Mouse (Mus musculus) cerebellum, adult 2 months (tissue): ENCODE results near the gene Spata13. TPM values are rescaled to one million over a fixed set of nuclear protein-coding genes. Genes with fewer than 3 reads are reported as not detected.

Experiments
- DNase-seq, 2 experiments: peaks; one replicate each; pipeline ENCODE4 v3.0.0; 2021
- H3K27ac ChIP-seq: fragments of 200-500 bp; 2 replicates; pipeline ENCODE4 v1.5.1; 2012; ENCODE audit warnings: low read length, control low read depth, inconsistent platforms; ENCODE audit not compliant: insufficient read depth
- H3K27me3 ChIP-seq: fragments of 200-500 bp; 2 replicates; pipeline ENCODE4 v1.6.1; 2012; ENCODE audit warnings: inconsistent platforms, mild to moderate bottlenecking, low read length, moderate library complexity; ENCODE audit not compliant: control insufficient read depth, insufficient read depth
- H3K4me1 ChIP-seq: fragments of 200-500 bp; 2 replicates; pipeline ENCODE4 v1.6.1; 2011; ENCODE audit warnings: low read length; ENCODE audit not compliant: control insufficient read depth, insufficient read depth
- H3K4me3 ChIP-seq: fragments of 200-500 bp; replicated peaks from 2 replicates; pipeline ENCODE3; 2011; ENCODE audit warnings: mild to moderate bottlenecking, low read depth, low read length, control low read depth; ENCODE audit not compliant: insufficient read depth
- CTCF ChIP-seq: fragments of 200-500 bp; IDR thresholded peaks from 2 replicates; pipeline ENCODE4 v1.5.1; 2011; ENCODE audit warnings: low read depth, mild to moderate bottlenecking, control low read depth, low read length, moderate library complexity, borderline replicate concordance; ENCODE audit not compliant: insufficient read depth
- POLR2A ChIP-seq: fragments of 200-500 bp; IDR thresholded peaks from 2 replicates; pipeline ENCODE4 v1.6.1; 2011; ENCODE audit warnings: low read length, control low read depth, borderline replicate concordance; ENCODE audit not compliant: insufficient read depth
- WGBS: fragments of 180-500 bp; shearing (Covaris S2); methylation state at CpG from one replicate; pipeline ENCODE4 v1.1.7; 2018; 5-methylcytosine and 5-hydroxymethylcytosine counted together
- polyA plus RNA-seq: library from polyadenylated mRNA; depleted of rRNA; stranded (reverse); fragments of >200 nt; gene quantifications from 2 replicates; pipeline ENCODE4 v1.2.3, GENCODE M21; 2012

The Spata13 gene
- polyA plus RNA-seq, 1 experiment: 5.7 TPM

DNA sequence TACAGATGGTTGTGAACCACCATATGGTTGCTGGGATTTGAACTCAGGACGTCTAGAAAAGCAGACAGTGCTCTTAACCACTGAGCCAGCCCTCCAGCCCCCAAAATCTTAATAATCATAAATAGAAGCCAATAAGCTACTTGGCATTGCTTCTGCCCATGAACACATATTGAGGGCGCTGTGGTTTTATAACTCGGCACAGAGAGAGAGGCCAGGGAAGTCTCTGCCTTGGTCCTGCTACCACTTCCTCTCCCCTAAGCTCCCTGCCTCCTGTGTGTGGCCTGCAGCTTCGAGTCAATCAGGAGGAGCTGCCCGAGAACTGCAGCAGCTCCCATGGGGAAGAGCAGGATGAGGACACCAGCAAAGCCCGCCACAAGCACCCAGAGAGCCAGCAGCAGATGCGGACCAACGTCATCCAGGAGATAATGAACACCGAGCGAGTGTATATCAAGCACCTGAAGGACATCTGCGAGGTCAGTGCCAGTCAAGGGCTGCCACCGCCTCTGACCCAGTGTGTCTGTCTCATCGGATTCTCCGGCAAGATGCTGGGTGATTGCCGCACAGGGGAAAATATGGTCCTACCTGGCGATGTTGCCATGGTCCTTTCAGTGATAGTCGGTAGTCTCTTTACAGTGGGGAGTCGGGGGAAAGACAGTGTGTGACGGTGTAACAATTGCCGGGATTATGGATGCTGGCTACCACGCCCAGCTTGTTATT lies 113.5 kb downstream of the Spata13 start:
- no peak for DNase-seq
- Histone ChIP-seq H3K4me1 (peaks cover 1% of the 10 kb centered on the region), H3K27ac (no peak overlapping the region), H3K4me3 (no peak overlapping the region), H3K27me3 (no peaks in the 10 kb centered on the region)
- no peak for TF ChIP-seq CTCF
- no peak for TF ChIP-seq POLR2A
- 85% methylated on average over 21 of the region's 21 CpGs for WGBS

DNA sequence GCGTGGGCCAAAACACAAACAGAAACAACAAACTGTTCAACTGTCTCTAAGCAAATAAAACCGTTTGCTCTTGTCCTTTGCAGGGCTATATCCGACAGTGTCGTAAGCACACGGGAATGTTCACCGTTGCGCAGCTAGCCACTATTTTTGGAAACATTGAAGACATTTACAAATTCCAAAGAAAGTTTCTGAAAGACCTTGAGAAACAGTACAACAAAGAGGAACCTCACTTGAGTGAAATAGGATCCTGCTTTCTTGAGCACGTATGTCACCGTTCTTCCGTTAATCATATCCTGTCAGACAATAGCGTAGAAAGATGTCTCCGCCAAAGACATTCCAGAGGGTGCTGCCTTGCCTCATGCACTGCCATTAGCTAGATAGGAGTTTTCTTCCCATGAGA lies 116.1 kb downstream of the Spata13 start:
- WGBS: 95% methylated on average over 12 of the region's 12 CpGs

DNA sequence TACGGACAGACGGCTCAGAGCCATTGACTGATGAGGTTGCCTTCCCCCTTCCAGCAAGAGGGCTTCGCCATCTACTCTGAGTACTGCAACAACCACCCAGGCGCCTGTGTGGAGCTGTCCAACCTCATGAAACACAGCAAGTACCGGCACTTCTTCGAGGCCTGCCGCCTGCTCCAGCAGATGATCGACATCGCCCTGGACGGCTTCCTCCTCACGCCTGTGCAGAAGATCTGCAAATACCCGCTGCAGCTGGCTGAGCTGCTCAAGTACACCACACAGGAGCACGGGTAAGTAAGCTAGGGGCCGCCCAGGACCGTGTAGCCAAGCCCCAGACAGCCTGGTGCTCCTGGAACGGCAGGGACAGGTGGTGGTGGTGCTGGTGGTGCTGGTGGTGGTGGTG lies 117.8 kb downstream of the Spata13 start:
- TF ChIP-seq POLR2A (no peak), CTCF (no peak)
- Histone ChIP-seq H3K27ac (no peak overlapping the region), H3K4me3 (no peak overlapping the region), H3K4me1 (peaks cover 6% of the 10 kb centered on the region; the same call in 1 of the 2 replicates), H3K27me3 (no peaks in the 10 kb centered on the region)
- no peak for DNase-seq
- WGBS: 95% methylated on average over 16 of the region's 16 CpGs

More for the DNA sequence above, 116.1 kb downstream of the Spata13 start:
- Histone ChIP-seq H3K4me3 (no peak overlapping the region), H3K27ac (no peak overlapping the region), H3K27me3 (no peaks in the 10 kb centered on the region), H3K4me1 (no peaks in the 10 kb centered on the region)
- DNase-seq: no peak
- TF ChIP-seq CTCF (no peak), POLR2A (no peak)

DNA sequence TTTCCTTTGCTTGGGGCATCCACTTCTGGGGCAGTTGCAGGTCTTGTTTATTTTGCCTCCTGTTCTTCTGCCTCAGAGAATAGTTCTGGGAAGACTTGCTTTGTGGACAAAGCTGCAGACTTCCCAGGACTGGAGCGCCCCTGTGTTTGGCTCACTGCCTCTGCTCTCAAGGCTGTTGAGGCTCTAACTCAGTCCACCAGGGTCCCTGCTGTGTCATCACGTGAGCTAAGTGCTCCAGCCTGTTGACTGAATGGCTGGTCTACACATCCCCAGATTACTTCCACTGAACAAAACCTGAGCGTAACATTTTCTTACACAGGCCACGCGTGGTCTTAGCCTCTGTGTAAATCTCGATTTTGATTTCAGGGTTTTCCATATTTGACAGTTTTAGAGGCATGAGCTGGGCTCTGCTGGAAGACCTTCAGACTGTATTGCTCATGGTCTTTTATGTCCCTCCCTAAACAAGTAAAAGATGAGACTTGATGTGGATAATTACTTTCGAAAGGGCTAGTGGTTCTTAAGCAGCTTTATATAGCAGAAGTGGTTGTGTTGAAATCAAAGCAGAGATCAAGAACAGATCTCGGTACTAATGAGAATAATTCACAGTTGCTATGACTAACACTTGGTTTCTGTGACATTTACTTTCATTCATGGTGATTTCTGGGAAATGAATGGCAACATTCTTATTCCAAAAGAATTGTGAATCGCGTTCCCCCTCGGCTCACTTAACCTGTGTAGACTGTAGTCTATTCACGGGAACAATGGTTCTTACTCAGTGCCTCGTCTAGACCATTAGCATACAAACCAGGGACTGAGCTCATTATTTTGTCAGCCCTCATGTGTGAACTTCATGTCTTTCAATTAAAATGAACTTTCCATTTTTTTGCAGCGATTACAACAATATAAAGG lies 119.3 kb downstream of the Spata13 start:
- WGBS: 73% methylated on average over 14 of the region's 14 CpGs
- H3K27me3 ChIP-seq: no peaks in the 10 kb centered on the region
- H3K4me1 ChIP-seq: peaks cover 7% of the 10 kb centered on the region; the same call in 1 of the 2 replicates
- no peak overlapping the region for H3K4me3 ChIP-seq
- no peak for TF ChIP-seq CTCF
- TF ChIP-seq POLR2A: no peak
- no peak overlapping the region for H3K27ac ChIP-seq
- no peak for DNase-seq

DNA sequence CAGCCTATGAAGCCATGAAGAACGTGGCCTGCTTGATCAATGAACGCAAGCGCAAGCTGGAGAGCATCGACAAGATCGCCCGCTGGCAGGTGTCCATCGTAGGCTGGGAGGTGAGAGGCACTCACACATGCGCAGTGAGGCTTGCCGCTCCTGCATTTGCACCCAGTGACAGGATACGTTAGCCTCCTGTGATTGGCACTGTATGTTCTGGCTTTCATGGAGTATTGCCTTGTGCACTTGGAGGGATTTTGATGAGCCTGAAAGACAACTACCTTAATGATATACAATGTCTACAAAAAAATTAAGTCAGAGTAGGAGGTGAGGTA lies 120.0 kb downstream of the Spata13 start:
- H3K27me3 ChIP-seq: no peaks in the 10 kb centered on the region
- no peak for DNase-seq
- WGBS: 90% methylated on average over 10 of the region's 10 CpGs
- no peak overlapping the region for H3K27ac ChIP-seq
- TF ChIP-seq CTCF (no peak), POLR2A (no peak)
- H3K4me3 ChIP-seq: no peak overlapping the region
- H3K4me1 ChIP-seq: peaks cover 7% of the 10 kb centered on the region; the same call in 1 of the 2 replicates

DNA sequence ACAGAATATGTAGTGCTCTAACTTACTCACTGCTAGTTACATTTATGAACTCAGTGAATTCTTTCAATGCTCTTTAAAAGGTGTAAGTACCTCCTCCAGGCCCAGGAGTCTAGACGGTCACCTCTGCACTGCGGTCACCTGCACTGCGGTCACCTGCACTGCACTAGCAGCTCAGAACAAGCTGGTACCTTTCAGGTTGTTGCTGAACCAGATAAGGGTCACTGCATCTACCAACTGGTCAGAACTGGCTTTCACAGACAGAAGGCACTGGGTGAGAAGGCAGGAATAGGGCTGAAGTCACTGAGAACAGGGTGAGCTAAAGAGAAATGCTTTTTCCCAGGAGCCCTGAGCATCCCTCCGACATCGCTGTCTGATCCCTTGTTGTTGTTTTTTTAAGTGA lies 120.9 kb downstream of the Spata13 start:
- Histone ChIP-seq H3K27me3 (no peaks in the 10 kb centered on the region), H3K27ac (no peak overlapping the region), H3K4me1 (peaks cover 12% of the 10 kb centered on the region), H3K4me3 (no peak overlapping the region)
- TF ChIP-seq POLR2A (no peak), CTCF (no peak)
- 98% methylated on average over 5 of the region's 5 CpGs for WGBS
- DNase-seq: no peak

DNA sequence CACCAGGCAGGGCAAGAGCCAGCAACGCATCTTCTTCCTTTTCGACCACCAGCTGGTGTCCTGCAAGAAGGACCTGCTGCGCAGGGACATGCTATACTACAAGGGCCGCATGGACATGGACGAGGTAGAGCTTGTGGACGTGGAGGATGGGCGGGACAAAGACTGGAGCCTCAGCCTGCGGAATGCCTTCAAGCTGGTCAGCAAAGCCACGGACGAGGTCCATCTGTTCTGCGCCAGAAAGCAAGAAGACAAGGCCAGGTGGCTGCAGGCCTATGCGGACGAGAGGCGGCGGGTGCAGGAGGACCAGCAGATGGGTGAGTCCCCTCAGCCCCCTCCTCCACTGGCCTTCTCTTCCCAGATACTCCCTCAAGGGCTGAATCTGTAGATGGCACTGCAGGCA lies 122.5 kb downstream of the Spata13 start:
- no peak for TF ChIP-seq POLR2A
- Histone ChIP-seq H3K4me3 (no peak overlapping the region), H3K4me1 (peaks cover 12% of the 10 kb centered on the region), H3K27me3 (no peaks in the 10 kb centered on the region), H3K27ac (peak overlapping the region; percentile 60; the same call in 1 of the 2 replicates)
- 11% methylated on average over 15 of the region's 15 CpGs for WGBS
- DNase-seq: peak; percentile 72 to 80

DNA sequence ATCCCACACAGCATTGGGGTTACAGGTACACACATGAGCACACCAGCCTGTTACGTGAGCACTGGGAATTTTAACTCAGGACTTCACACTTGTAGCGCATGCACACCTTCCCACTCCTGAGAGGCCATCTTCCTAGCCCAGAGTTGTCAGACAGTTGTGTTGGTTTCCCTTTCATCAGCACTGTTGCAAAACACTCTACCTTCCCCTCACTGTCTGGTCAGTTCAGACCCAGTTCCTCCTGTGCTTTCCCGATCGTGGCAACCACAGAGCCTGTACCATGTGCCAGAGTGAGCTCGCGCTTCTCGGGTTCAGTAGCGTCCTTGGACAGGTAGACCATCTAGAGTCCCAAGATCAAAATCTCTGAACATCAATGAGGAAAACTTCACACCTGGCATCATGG lies 123.5 kb downstream of the Spata13 start:
- TF ChIP-seq CTCF (no peak), POLR2A (no peak)
- Histone ChIP-seq H3K27me3 (no peaks in the 10 kb centered on the region), H3K4me1 (peaks cover 12% of the 10 kb centered on the region), H3K27ac (no peak overlapping the region), H3K4me3 (no peak overlapping the region)
- DNase-seq: no peak
- WGBS: 97% methylated on average over 8 of the region's 8 CpGs
